Mouse (Mus musculus) frontal cortex, postnatal 14 days (tissue): ENCODE results near the gene Calm1.

ENCODE experiments used
- DNase-seq, 2 experiments: peaks; one replicate each; pipeline ENCODE4 v3.0.0; 2022; ENCODE audit warnings: low spot score in 2 of 2

Gene Calm1

GRCm38 (mm10) chr12:100223531-100223930 is 24.3 kb downstream of the Calm1 start:
- no peak for DNase-seq

DNA sequence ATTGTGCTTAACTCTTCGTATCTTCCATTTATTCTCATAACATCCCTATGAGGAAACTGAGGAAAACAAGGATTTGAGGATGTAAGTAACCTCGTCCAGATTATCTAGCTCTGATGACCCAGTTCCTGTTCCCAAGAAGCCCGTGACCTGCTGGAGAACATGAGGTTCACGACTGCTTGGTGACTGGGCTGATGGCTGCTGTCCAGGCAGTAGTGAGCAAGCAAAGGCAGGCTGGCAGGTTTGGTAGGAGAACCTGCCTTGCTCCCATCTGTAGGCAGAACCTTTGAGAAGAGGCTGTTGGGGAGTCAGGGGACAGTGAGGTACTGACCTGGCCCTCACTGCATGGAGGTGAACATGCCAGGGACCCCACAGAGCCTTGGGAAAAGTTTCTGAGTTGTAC is 26.0 kb downstream of the Calm1 start:
- no peak for DNase-seq

DNA sequence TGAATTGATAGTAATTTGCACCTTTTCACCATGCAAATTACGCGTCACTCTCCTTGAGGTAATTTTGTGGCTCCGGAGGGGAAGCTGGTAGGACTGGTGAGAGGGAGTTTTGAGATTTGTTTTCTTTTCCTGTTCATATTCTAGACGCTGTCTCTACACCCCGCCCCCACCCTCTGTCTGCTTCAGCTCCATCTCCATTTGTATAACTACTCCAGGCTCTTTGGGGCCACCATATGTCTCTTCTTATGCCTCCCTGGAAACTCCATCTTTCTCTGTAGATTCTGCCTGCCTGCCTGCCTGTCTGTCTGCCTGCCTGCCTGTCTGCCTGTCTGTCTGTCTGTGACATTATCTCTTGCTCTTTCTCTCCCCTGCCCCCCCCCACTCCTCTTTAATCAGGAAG is 26.8 kb downstream of the Calm1 start:
- DNase-seq = no peak

DNA sequence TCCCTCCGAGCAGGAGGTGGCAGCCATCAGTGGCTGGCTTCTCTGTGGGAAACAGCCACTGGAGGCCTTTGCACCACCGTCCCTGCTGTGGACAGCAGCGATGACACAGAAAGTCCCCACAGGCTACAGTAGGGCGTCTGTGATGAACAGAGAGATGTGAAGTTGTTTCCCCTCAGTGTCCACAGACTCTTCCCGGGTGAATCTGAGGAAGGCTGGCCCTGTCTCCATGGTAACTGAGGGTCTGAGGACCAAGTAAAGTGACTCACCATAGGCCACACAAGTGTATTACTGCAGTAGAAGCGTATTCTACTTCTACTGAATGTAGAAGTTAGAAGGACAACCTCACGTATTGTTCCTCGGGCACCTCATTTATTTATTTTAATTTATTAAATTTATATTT is 27.4 kb downstream of the Calm1 start:
- DNase-seq = no peak

- DNase-seq = no peak
These were observed 28.9 kb downstream of the Calm1 start for GRCm38 (mm10) chr12:100228041-100228725.

DNA sequence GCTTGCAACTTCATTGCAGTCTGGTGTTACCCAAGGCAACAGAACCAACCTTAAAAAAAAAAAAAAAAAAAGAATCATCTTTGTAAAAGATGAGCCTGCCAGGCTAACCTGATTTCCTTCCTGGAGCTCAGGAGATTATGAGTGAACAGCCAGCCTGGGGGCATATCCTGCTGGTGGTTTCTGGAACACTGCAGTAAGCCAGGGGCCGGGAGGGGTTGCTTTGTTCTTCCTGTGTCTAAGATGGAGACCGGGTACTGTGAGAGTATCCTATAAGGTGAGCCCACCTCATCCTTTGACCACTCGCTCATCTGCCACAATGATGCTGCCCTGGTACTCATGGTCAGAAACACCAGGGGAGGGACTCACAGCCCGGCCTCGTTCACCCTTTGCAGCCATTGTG is 35.0 kb downstream of the Calm1 start:
- no peak for DNase-seq

- no peak for DNase-seq
These were observed 35.7 kb downstream of the Calm1 start for GRCm38 (mm10) chr12:100234919-100235318.

GRCm38 (mm10) chr12:100235423-100235822 is 36.2 kb downstream of the Calm1 start:
- no peak for DNase-seq

GRCm38 (mm10) chr12:100239404-100239803 is 40.2 kb downstream of the Calm1 start:
- DNase-seq = no peak

GRCm38 (mm10) chr12:100239807-100240206 is 40.6 kb downstream of the Calm1 start:
- no peak for DNase-seq

- DNase-seq = peak; percentile 64 to 74
These were observed 42.9 kb downstream of the Calm1 start for GRCm38 (mm10) chr12:100241911-100242796.

GRCm38 (mm10) chr12:100244580-100244979 is 45.3 kb downstream of the Calm1 start:
- no peak for DNase-seq

- DNase-seq = no peak
These were observed 49.9 kb downstream of the Calm1 start for GRCm38 (mm10) chr12:100249170-100249569.

DNA sequence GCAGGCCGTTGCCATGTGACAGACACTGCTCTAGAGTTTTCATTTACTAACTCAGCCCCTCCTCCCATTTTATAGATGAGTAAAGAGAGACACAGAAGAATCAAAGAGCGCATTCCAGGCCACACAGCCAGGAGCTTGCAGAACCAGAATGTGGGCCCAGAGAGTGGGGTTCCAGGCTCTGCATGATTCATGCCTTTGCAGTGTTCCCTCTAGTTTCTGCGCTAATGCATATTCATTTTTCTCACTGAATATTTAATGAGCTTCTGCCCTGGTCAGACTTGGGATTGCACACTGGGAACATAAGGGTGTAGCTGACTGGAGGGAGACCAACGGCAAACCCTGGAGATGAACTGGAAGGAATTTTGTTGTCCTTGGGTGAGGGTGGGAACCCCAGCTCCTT is 55.2 kb downstream of the Calm1 start:
- DNase-seq = no peak

- DNase-seq = no peak
These were observed 56.3 kb downstream of the Calm1 start for GRCm38 (mm10) chr12:100255441-100255949.

- no peak for DNase-seq
These were observed 58.5 kb downstream of the Calm1 start for GRCm38 (mm10) chr12:100257779-100258178.
